Mouse (Mus musculus) ZHBTc4 (cell line): Measurements from ENCODE around the gene Dst.

ENCODE experiments used
- DNase-seq: peaks from one replicate; pipeline ENCODE4 v3.0.0-alpha.2; 2011; ENCODE audit warnings: low read depth, low spot score

Dst gene

DNA sequence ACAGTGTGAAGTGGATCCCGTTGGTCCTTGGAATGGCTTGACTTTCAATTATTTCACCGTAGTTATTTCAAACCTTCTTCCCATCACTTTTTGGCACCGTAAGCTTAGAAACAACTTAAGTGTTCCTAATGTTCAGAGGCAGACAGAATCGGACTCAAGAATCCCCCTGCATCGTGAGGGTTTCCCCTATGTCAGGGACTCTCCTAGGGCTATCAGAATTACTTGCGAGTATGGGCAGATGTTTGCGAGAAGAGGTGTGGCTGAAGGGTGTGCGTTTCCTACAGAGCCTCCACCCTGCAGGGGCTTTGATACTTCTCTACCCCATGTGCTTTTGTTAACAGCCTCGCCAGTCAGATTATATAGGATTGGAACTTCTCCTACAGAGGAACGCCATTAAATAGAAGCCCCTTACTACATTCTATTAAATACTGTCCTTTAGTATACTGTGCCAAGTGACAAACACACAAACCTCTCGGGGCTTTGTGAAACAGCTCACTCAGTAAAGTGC, 312.1 kb downstream of the Dst start:
- DNase-seq: no peak

DNA sequence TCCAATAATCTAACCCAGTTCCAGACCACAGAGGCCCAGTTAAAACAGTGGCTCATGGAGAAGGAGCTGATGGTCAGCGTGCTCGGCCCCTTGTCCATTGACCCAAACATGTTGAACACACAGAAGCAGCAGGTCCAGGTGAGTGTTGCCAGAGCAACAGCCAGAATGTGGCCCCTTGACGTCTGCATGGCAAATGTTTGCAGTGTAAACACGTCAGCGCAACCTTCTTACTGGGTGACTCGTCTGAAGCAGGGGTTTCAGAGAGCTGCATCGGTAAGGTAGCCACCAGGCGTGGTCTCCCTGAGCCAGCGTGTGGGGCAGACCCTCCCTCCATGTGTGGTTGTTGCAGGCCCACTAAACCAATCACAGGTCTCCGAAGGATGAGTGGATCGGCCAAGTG, 315.8 kb downstream of the Dst start:
- DNase-seq: no peak

DNA sequence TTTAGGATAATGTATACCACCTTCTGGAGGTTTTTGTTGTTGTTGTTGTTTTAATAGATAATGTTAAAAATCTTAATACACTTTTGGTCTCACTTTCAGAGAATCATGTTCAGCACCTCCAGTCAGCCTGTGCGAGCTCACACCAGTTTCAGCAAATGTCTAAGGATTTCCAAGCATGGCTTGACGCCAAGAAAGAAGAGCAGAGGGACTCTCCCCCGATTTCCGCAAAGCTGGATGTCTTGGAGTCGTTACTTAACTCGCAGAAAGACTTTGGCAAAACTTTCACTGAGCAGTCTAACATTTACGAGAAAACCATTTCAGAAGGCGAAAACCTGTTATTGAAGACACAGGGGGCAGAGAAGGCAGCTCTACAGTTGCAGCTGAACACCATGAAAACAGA, 319.7 kb downstream of the Dst start:
- no peak for DNase-seq

DNA sequence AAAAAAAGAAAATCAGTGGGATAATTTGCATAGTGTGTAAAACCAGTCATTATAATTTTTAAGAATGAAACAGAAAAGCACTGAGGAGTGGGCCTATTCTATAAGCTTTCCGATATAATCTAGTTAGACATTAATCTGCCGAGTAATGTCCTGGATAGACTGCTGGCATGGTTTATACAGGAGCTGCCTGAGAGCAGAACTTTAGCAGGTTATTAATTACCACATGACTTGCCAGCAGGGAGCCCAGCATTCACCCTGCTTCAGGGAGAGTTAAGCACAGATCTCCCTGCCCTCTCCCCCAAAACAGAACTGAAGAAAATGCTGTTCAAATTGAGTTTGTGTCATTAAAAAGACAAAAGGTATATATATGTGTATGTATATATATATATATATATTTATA, 323.0 kb downstream of the Dst start:
- no peak for DNase-seq

DNA sequence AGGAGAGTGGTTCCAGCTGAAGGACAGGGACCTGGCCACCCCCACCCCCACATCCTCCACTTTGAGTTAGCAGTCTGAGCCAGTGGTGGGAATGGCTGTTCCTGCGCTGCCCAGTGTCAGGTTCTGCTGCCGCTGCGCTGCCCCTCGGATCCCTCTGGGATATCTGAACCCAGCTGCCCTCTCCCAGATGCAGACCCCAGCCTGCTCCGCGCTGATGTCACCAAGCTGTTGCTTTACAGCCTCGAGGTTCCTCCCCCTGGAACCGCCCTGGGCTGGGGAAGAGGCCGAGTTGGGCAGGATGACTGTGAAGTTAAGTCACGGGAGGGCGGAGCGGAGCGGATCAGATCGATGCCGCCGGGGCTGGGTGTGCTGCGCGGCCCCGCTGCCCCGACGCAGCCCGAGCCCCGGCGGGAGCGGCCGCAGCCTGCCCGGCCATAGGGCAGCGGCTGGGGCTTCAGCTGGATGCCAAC, 328.3 kb downstream of the Dst start:
- peak; percentile 78 for DNase-seq

DNA sequence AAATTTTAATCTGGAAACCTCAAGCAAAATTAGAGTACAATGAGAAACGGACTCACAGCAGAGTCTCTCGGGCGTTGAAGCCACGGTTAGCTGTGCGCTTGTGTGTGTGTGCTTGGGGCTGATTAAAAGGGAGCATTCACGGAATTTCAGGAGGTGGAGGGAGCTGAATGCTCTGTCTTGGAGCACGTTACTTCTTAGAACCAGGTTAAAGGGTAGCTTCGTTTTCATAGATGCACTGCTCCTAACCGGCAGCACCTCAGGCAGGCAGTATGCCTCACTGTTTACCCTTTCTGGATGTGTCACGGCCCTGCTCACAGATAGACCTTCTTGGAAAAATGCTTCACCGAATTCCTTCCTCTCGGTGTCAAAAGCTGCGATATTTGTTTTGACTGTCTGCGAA, 329.2 kb downstream of the Dst start:
- no peak for DNase-seq

DNA sequence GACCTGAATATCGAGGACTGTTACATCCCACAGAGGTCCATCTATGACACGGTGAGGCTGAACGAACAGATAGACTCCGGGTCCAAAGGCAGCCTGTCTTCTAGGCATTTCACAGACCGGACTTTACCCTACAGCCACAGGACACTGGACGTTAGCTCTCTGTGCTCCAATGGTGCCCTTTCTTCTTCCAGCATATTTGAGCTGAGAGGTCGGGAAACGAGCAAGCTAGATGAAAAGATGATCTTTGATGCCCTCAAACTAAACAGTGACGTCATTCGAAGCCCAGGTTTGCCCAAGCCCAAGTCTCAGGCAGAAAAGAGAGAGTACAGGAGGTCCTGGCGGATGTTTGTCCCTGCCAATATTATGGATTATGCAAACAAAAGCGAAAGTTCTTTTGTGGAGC, 329.7 kb downstream of the Dst start:
- DNase-seq: no peak

DNA sequence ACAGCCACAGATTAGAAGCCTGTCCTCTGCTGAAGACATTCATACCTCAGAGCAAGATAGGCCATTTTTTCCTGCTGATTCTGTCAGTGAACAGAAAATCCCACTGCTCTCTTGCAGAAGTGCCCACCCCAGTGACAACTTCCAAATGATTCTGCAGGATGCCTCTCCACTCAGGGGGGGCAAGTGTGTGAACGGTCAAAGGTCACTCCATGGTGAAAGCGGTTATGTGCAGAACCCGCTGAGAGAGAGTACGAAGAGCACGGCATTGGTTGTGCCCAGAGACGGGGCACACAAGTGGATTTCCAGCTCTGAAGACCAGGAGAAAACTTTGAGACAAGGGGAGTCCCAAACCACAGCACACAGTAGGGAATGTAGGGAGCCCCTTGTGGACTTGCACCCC, 330.2 kb downstream of the Dst start:
- DNase-seq: no peak

DNA sequence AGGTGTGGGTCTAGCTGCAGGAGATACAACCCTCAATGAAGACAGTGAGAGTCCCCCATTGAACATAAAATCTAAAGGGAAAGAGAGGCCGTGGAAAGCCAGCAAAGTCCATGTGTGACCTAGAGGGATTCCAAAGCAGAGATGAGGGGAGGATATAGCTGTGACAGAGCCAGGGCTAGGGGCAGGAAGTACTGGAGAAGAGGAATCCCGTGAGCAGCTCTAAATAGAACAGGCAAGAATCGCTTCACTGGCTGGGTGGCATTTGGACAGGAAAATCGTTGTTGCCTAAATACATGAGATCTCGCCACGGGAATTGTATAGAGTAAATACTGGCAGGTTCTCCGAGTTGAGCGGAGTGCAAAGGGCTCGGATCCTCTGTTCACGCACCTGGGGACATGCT, 336.7 kb downstream of the Dst start:
- no peak for DNase-seq

DNA sequence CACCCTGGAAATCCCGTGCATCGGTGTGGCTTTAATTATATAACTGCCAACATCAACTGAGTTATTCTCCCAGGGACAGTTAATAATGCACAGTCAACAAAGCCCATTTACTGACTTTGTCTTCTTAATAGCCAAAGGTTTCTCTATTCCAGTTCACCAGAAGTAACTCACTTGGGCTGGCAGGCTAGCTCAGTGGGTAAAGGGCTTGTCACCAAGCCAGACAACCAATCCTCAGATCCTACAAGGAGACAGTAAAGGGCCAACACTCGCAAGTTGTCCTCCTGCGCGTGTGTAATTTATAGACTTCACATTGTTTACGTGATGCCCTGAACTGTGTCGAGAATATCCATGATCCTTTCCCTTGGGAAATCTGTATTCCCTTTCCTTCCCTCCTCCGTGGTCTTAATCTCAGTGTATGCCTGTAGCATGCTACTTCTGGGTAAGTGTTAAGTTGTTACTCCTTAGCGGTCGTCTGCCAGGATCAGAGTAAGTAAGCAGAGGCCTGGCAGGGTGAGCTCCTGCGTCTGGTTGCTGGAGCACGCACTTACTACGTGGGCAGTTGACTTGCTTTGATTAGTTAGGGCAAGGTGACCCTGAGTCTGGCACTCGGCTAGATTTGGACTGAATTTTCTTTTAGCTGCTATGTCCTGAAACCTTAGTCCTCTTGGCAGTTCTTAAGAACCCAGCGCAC, 338.1 kb downstream of the Dst start:
- no peak for DNase-seq

DNA sequence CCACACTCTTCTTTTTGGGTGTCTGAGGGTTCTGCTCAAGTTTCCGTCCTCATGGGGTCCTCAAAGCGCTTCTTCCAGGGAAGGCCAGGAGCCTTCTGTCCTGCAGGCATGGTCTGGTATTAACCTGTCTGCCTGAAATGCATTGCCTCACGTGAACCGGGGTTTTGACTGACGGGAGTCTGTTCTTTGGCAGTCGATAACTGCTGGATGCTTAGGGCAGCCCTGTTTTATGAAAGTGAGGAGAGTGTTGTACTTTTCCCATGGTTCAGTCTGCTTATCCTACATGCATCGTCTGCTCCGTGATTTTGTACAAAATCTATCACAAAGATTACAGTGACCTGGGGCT, 338.6 kb downstream of the Dst start:
- DNase-seq: no peak

DNA sequence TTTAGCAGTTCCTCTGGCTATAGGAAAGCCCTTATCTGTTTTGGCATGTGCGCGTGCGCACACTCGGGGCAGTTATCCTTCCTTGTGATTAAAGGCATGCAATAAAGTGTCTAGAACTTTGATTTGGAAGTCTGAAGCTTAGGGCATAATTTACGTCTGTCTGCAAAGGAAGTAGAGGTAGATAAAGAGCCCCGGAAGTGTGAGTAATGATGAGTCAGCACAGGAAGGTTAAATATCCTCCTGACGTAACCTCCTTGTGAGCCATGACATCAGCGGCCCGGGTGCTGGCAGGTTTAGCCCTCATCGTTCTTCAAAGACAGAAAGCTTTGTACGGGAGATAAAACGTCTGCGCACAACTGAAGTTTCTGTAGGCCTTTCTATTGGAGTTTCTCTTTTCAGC, 343.1 kb downstream of the Dst start:
- DNase-seq: no peak

DNA sequence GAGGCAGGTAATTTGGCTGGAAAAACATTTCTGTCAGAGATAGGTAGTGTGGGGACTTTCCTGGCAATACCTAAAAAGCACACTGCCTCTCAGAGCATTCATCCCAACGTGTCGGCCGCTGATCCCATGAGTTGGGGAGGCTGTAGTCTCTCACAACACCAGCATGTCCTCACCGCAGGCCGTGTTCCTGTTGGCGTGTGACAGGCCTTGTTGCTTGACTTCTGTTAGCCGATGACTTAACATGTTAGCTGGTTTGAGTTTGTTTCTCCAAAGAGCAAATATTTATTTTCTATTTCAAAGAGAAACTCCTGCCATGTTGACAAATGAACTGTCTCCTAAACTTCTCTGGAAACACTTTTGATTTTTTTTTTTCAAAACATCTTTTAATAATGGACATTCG, 344.2 kb downstream of the Dst start:
- DNase-seq: no peak

DNA sequence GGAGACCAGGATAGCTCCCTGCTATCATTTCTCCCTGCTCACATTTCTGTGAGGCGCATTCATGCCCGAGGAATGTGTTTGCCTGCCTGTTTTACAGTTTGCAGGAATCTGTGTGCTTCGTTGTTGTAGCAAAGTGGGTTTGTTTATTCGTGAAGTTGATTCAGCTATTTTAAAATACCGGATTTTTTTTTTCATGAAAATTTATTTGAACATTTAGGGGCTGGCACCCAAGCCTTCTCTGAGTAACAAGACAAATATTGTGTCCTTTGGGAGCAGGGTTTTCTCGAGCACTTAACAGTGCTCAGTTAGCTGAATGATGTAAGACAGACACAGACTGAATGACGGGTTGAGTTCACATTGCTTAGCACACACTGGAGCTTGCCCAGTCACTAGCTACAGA, 345.9 kb downstream of the Dst start:
- no peak for DNase-seq

DNA sequence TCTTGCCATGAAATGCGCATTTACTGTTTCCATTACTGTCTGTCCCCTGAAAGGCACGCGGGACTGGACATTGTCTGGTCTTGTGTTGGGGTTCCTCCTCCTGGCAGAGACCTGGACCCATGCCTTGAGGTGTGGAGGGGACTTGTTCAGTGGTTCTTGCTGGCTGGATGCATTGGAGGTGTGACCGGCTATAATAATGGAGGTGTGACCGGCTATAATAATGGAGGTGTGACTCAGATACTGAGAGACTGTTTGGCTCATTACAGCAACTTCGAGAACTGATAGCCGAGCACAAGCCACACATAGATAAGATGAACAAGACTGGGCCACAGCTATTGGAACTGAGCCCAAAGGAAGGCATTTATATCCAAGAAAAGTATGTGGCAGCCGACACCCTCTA, 351.9 kb downstream of the Dst start:
- DNase-seq: no peak

DNA sequence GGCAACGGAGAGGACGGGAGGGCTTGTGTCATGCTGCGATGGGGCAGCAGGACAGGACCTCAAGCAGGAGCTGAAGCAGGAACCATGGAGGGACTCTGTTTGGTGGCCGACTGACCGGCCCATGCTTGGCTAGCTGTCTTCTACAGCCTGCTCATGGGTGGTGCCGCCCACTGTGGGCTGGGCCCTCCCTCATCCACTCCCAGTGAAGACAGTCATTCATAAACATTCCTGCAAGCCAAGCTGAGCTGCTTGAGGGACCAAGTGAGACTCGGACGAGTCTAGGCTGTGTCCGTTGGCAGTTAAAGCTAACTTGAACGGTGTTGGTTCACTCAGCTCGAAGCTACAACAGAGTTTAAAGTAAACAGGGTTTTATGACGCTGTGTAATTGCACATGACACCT, 353.0 kb downstream of the Dst start:
- no peak for DNase-seq

DNA sequence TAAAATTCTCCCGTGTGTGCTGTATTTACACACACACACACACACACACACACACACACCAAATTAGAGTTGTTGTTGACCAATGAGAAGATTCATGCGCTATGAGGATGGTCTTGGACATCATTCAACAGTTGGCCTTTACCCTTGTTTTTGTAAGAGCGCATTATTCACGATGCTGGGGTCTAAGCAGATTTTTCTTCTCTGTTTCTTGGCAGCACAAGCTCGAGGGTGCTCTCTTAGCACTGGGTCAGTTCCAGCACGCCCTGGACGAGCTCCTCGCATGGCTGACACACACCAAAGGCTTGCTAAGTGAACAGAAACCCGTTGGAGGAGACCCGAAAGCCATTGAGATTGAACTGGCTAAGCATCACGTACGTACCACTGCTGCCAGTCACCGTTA, 360.5 kb downstream of the Dst start:
- no peak for DNase-seq

DNA sequence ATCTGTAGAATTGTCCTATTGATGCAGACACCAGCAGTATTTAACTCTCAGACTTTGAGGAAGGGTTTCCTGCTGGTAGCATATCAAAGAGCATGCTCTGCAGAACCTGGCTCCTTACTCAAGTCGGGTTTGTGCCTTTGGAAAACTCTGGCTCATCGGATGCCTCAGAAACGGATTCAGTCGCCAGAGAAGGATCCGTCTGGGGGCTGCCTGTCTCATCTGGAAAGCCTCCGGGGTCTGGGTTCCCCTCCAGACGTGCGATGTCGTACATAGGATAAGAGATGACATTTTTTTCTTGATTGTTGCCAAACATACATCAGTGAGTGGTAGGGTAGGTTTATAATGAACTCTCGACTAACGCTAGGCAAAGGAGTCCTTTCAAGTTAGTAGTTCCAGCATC, 361.6 kb downstream of the Dst start:
- DNase-seq: no peak

DNA sequence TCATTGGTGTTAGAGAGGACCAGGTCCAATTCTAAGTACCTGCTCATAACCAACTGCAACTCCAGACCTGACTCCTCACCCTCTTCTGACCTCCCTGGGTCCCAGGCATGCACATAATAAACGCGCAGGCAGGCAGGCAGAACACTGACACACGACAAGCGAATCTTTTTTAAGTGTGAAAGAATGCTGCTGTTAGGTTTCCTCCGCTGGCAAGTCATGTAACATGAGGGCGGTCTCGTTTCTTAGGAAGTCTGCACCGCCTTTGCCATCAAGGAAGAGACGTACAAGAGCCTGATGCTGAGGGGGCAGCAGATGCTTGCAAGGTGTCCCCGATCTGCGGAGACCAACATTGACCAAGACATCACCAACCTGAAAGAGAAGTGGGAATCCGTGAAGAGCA, 365.9 kb downstream of the Dst start:
- DNase-seq: no peak

DNA sequence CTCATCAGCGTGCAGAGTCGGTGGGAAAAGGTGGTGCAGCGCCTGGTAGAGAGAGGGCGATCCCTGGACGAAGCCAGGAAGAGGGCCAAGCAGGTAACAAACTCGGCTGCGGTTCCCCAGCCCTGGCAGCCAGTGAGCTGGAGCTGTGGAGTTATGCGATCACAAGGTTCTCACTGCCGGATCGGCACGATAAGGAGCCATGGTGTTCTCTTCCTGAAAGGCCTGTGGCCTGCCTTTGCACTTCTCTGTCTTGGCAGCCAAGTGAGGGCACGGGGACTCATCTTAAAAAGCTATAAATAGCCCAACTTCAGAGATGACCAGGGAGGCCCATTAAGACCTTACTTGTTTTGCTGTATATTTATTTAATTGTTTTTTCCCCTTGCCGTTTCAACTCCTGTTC, 367.8 kb downstream of the Dst start:
- no peak for DNase-seq

DNA sequence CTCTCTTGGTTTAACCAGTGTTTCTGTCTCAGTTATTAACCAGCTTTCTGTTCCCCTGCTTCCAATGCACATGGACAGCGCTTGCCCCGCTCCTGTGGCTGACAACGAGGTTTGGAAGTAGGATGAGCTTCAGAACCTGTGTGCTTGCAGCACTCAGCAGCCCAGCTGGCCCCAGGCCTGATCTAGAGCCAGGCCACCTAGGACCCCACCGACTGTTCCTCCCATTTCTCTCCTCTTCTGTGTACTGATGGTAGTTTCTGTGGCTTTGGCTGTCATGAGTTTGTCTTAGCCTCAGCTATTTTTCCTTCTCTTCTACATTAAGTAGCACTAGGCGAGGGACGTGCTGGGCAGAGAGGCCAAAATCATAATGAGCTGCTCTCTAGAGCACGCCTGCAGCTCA, 368.7 kb downstream of the Dst start:
- no peak for DNase-seq

DNA sequence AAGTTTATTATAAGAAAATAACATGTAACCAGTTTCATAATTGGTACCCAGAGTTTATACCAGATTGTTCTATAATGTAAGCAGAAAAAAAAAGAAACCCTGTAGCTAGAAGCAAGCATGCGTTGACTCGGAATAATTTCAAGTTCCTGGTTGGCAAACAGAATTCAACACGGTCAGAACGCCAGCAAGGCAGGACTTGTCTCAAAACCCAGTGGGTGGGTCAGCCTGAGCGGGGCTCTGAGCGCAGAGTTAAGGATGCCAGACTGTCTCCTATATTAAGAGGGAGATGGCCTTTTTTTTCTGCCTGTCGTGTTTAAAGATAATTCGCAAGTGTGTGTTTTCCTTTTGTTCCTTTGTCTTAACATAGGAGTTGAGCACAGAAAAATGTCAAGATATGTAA, 369.2 kb downstream of the Dst start:
- no peak for DNase-seq

DNA sequence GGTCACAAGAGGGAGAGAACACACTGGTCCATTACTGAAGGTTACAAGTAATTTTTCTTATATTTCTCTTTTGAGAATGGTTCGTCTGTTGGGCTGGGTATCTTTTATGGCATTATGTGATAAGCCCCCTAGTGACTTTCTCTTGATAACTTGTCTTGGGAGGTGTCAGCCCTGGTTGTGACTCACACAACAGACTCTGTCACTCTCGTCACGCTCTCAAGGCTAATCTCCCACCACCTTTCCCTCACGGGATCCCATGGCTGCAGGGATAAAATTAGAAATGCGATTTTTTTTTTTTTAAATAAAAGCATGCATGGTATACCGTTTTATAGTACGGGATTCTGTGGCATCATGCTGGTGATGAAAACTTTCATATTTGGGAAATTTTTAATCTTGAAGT, 375.5 kb downstream of the Dst start:
- DNase-seq: no peak

DNA sequence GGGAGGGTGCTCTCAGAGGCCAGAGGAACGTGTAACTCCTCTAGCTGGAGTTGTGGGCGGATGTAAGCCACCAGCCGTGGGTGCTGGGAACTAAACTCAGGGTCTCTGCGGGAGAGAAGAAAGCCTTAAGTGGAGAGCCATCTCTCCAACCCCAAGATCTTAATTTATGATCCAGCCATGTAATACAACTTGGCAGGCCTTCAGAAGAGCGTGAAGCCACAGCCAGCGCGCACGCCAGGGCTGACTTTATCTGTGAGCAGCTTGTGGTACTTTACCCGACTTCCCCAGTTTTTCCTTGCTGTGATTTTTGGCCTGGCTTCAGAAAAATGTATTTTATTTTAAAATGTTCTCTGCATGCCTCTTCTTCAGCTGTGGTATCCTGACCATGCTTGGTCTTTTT, 377.0 kb downstream of the Dst start:
- DNase-seq: no peak
